8 mouse cellular contexts compared by ENCODE assay signal in the genomic region with DNA sequence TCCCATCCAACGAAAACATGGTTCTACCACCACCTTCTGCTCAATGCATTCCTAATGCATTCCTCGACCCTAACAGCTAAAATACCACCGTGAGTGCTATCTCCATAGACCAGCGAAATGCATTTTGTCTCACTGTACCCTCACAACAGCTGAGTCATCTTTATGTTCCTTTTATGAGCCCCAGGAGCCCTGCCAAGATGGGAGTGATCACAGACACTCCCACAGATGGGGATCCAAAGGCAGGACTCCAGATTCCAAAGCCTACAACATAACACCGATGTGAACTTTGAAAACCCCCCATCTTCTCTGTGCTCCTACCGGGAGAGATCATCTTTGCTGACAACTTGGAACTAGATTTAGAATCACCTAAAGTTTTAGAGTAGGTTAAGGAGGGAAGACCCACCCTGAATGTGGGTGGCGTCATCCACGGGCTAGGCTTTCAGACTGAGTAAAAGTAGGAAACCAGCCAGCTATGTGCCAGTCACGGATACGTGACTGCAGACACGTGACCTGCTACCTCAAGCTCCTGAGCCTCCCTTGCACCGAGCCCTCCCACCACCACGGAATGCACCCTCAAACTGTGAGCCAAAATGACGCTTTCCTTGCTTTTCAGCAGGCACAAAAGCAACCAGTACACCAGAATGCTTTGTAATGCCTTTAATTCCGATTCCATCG. TPM values are rescaled to one million over a fixed set of nuclear protein-coding genes. Genes with fewer than 3 reads are reported as not detected.
A peak's percentile ranks its signal among the peaks of the same experiment; 100 is the strongest.
DNase-seq lines count a peak whose midpoint lies in the region; ATAC-seq lines count a peak whose summit lies in the region.

No protein-coding gene starts in this region.

- H3K4me1 ChIP-seq in heart, embryonic 11.5 days (ENCODE audit: control insufficient read depth, insufficient read depth, low read length): peaks cover 15% of the 10 kb centered on the region; the same call in 1 of the 2 replicates
- peaks cover 41% of the 10 kb centered on the region for H3K4me1 ChIP-seq in liver, embryonic 11.5 days (replicated peaks; ENCODE audit: control insufficient read depth, insufficient read depth, low read length)

- no peaks in the 10 kb centered on the region for H3K36me3 ChIP-seq in heart, embryonic 11.5 days (ENCODE audit: control insufficient read depth, insufficient read depth, low read length)
- H3K36me3 ChIP-seq in liver, embryonic 11.5 days (ENCODE audit: control insufficient read depth, insufficient read depth, low read length): no peaks in the 10 kb centered on the region

- H3K9me3 ChIP-seq in heart, embryonic 11.5 days (replicated peaks; ENCODE audit: control insufficient read depth, low read length): no peaks in the 10 kb centered on the region
- no peaks in the 10 kb centered on the region for H3K9me3 ChIP-seq in liver, embryonic 11.5 days (ENCODE audit: control insufficient read depth, low read length)

- H3K4me2 ChIP-seq in heart, embryonic 11.5 days: no peak overlapping the region
- peak overlapping the region; percentile 76 for H3K4me2 ChIP-seq in liver, embryonic 11.5 days

- no peaks in the 10 kb centered on the region for H3K27me3 ChIP-seq in heart, embryonic 11.5 days (ENCODE audit: control insufficient read depth, insufficient read depth, low read length)
- no peaks in the 10 kb centered on the region for H3K27me3 ChIP-seq in liver, embryonic 11.5 days (replicated peaks; ENCODE audit: control insufficient read depth, insufficient read depth, low read length)

- DNase-seq in heart, postnatal 4 days: peak; percentile 36
- DNase-seq in 3T3-L1 (ENCODE audit: low read depth, low spot score) (peak; percentile 85), ZHBTc4 (ENCODE audit: low read depth, low spot score) (peak; percentile 92)
- no peak for DNase-seq in liver, embryonic 11.5 days (ENCODE audit: low spot score)
- DNase-seq in thymus, postnatal 36 days: no peak
- DNase-seq in adrenal gland, postnatal 25 days: no peak
- no peak for DNase-seq in gastrocnemius, postnatal 36 days

- H3K9ac ChIP-seq in heart, embryonic 11.5 days (ENCODE audit: low read depth, low read length): no peak overlapping the region
- H3K9ac ChIP-seq in liver, embryonic 11.5 days (ENCODE audit: low read depth, low read length): no peak overlapping the region

- ATAC-seq in heart, embryonic 11.5 days (replicated peaks; ENCODE audit: insufficient number of reproducible peaks, low FRiP score, low TSS enrichment): no peak
- no peak for ATAC-seq in liver, embryonic 11.5 days (replicated peaks; ENCODE audit: low FRiP score)

- 76% methylated on average over 16 of the region's 16 CpGs for WGBS in heart, embryonic 11.5 days (ENCODE audit: insufficient replicate concordance)
- 80% methylated on average over 16 of the region's 16 CpGs for WGBS in liver, embryonic 11.5 days

- H3K27ac ChIP-seq in heart, embryonic 11.5 days (ENCODE audit: low read depth, low read length): no peak overlapping the region
- no peak overlapping the region for H3K27ac ChIP-seq in liver, embryonic 11.5 days (ENCODE audit: low read depth, low read length)

- intact Hi-C loops in gastrocnemius, postnatal 36 days (cut with DNase I): no loop called here

- no peak overlapping the region for H3K4me3 ChIP-seq in heart, embryonic 11.5 days (ENCODE audit: low read depth, low read length)
- H3K4me3 ChIP-seq in liver, embryonic 11.5 days (ENCODE audit: low read depth, low read length): peak overlapping the region; percentile 2; the same call in 1 of the 2 replicates

RNA-seq across cellular contexts. Expression of gene Dnah8, which starts 14.7 kb away (rescaled TPM):
- total RNA-seq in heart, postnatal 4 days (2021): 1 to 10 TPM; 1.9 to 2.0 TPM
- polyA plus RNA-seq in heart, embryonic 11.5 days (2014; fragmentation: Nextera tagmentation; extraction: Ambion mirVana): 3.0 TPM in 2 replicates
- polyA plus RNA-seq in liver, embryonic 11.5 days (2014; fragmentation: Nextera tagmentation; extraction: Ambion mirVana): 4.4 and 4.7 TPM in 2 replicates
- total RNA-seq in adrenal gland, postnatal 25 days (2021): 0.33 and 0.64 TPM in 2 replicates
- under 1 TPM; 0.22 to 0.74 TPM for total RNA-seq in gastrocnemius, postnatal 36 days (2021)

RNA-seq across cellular contexts. Expression of gene Glo1, which starts 17.2 kb away (rescaled TPM):
- total RNA-seq in heart, postnatal 4 days (2021): 100 to 1,000 TPM; 135 to 136 TPM
- 239 and 247 TPM in 2 replicates for polyA plus RNA-seq in heart, embryonic 11.5 days (2014; fragmentation: Nextera tagmentation; extraction: Ambion mirVana)
- polyA plus RNA-seq in liver, embryonic 11.5 days (2014; fragmentation: Nextera tagmentation; extraction: Ambion mirVana): 310 and 314 TPM in 2 replicates
- 102 and 142 TPM in 2 replicates for total RNA-seq in adrenal gland, postnatal 25 days (2021)
- 100 to 1,000 TPM; 151 TPM for total RNA-seq in gastrocnemius, postnatal 36 days (2021)

RNA-seq across cellular contexts. Expression of gene Btbd9, which starts 33.2 kb away (rescaled TPM):
- 10 to 100 TPM; 40.6 to 40.9 TPM for total RNA-seq in heart, postnatal 4 days (2021)
- 32.8 and 41.9 TPM in 2 replicates for polyA plus RNA-seq in heart, embryonic 11.5 days (2014; fragmentation: Nextera tagmentation; extraction: Ambion mirVana)
- polyA plus RNA-seq in liver, embryonic 11.5 days (2014; fragmentation: Nextera tagmentation; extraction: Ambion mirVana): 28.6 and 33.4 TPM in 2 replicates
- 40.1 and 41.3 TPM in 2 replicates for total RNA-seq in adrenal gland, postnatal 25 days (2021)
- 10 to 100 TPM; 10.1 to 10.7 TPM for total RNA-seq in gastrocnemius, postnatal 36 days (2021)

Comparison
In these comparisons a context has a peak if more than half of its experiments do, and no peak if none do; other contexts are left out.
1. DNase-seq: peak in heart, postnatal 4 days (single experiment), 3T3-L1 (single experiment) and ZHBTc4 (single experiment); none in liver, embryonic 11.5 days (single experiment), thymus, postnatal 36 days (0 of 2), adrenal gland, postnatal 25 days (single experiment) and gastrocnemius, postnatal 36 days (0 of 2).